Mouse (Mus musculus) stomach, embryonic 15.5 days (tissue): ENCODE measurements around the gene Mxi1. TPM values are rescaled to one million over a fixed set of nuclear protein-coding genes. Genes with fewer than 3 reads are reported as not detected.
"Not testable (repeated sequence)": the region's sequence is repeated elsewhere in the genome, so short reads cannot be mapped to it uniquely, and the experiment has no call there.

ENCODE experiments used
- ATAC-seq: fragments of 200-750 bp; cut with Nextera tagmentation; 2 replicates; pipeline ENCODE4 v1.8.0; 2017; ENCODE audit warnings: low read depth, moderate number of reproducible peaks, moderate TSS enrichment; ENCODE audit not compliant: insufficient read depth, low FRiP score
- H3K27ac ChIP-seq: fragments of 300-500 bp; sonication (generic); 2 replicates; pipeline ENCODE4 v1.5.1; 2015; ENCODE audit warnings: mild to moderate bottlenecking, inconsistent platforms
- H3K27me3 ChIP-seq: fragments of 300-500 bp; sonication (generic); replicated peaks from 2 replicates; pipeline ENCODE4 v1.6.1; 2015; ENCODE audit warnings: inconsistent platforms
- H3K36me3 ChIP-seq: fragments of 300-500 bp; sonication (generic); 2 replicates; pipeline ENCODE4 v1.6.1; 2015; ENCODE audit warnings: inconsistent platforms
- H3K4me1 ChIP-seq: fragments of 300-500 bp; sonication (generic); 2 replicates; pipeline ENCODE4 v1.6.1; 2015; ENCODE audit warnings: inconsistent platforms
- H3K4me2 ChIP-seq: fragments of 300-500 bp; sonication (generic); 2 replicates; pipeline ENCODE4 v1.6.1; 2015; ENCODE audit warnings: mild to moderate bottlenecking, inconsistent platforms
- H3K4me3 ChIP-seq: fragments of 300-500 bp; sonication (generic); replicated peaks from 2 replicates; pipeline ENCODE4 v1.5.1; 2015; ENCODE audit warnings: inconsistent platforms
- H3K9ac ChIP-seq: fragments of 300-500 bp; sonication (generic); 2 replicates; pipeline ENCODE4 v1.6.1; 2015; ENCODE audit warnings: inconsistent platforms
- H3K9me3 ChIP-seq: fragments of 300-500 bp; sonication (generic); 2 replicates; pipeline ENCODE4 v1.6.1; 2016; ENCODE audit warnings: inconsistent platforms
- WGBS: fragments of 180-500 bp; shearing (Covaris S2); methylation state at CpG from one replicate; pipeline ENCODE4 v1.1.7; 2015; 5-methylcytosine and 5-hydroxymethylcytosine counted together
- polyA plus RNA-seq: library from polyadenylated mRNA; unstranded; fragments of >200 nt; fragmentation: Nextera tagmentation; extraction: Ambion mirVana; gene quantifications from 2 replicates; pipeline ENCODE4 v1.2.1, GENCODE M21; 2015

Gene Mxi1
- polyA plus RNA-seq, 1 experiment from 2014 or later: 37.8 TPM

- Histone ChIP-seq H3K4me2 (no peak overlapping the region), H3K27ac (no peak overlapping the region), H3K36me3 (peaks cover 19% of the 10 kb centered on the region; the same call in 1 of the 2 replicates), H3K9me3 (no peaks in the 10 kb centered on the region), H3K4me3 (no peak overlapping the region), H3K4me1 (no peaks in the 10 kb centered on the region), H3K9ac (no peak overlapping the region), H3K27me3 (no peaks in the 10 kb centered on the region)
- no peak for ATAC-seq
- WGBS: 73% methylated on average over 8 of the region's 8 CpGs
Measured at GRCm38 (mm10) chr19:53377652-53378051, 67.3 kb downstream of the Mxi1 start.

GRCm38 (mm10) chr19:53378421-53378820 is 68.1 kb downstream of the Mxi1 start:
- 91% methylated on average over 10 of the region's 10 CpGs for WGBS
- Histone ChIP-seq H3K4me2 (no peak overlapping the region), H3K36me3 (peaks cover 26% of the 10 kb centered on the region)

GRCm38 (mm10) chr19:53383336-53383735 is 73.0 kb downstream of the Mxi1 start:
- Histone ChIP-seq H3K4me2 (no peak overlapping the region), H3K4me1 (no peaks in the 10 kb centered on the region), H3K27ac (no peak overlapping the region), H3K9me3 (no peaks in the 10 kb centered on the region), H3K27me3 (no peaks in the 10 kb centered on the region), H3K36me3 (peaks cover 24% of the 10 kb centered on the region), H3K4me3 (no peak overlapping the region), H3K9ac (no peak overlapping the region)
- no peak for ATAC-seq
- WGBS: 94% methylated on average over 15 of the region's 15 CpGs

More at GRCm38 (mm10) chr19:53378421-53378820, 68.1 kb downstream of the Mxi1 start:
- H3K9ac ChIP-seq: no peak overlapping the region
- ATAC-seq: no peak
- no peaks in the 10 kb centered on the region for H3K9me3 ChIP-seq
- no peak overlapping the region for H3K27ac ChIP-seq
- no peaks in the 10 kb centered on the region for H3K4me1 ChIP-seq
- H3K27me3 ChIP-seq: no peaks in the 10 kb centered on the region
- H3K4me3 ChIP-seq: no peak overlapping the region

- Histone ChIP-seq H3K9me3 (no peaks in the 10 kb centered on the region), H3K27ac (peak overlapping the region; percentile 98), H3K9ac (peak overlapping the region; percentile 97), H3K4me2 (peak overlapping the region; percentile 54), H3K4me3 (peak overlapping the region; percentile 100), H3K36me3 (peaks cover 11% of the 10 kb centered on the region), H3K27me3 (no peaks in the 10 kb centered on the region), H3K4me1 (peaks cover 12% of the 10 kb centered on the region)
- no peak for ATAC-seq
- 15% methylated on average over 6 of the region's 6 CpGs for WGBS
Measured at GRCm38 (mm10) chr19:53389417-53389816, 79.1 kb downstream of the Mxi1 start.

- ATAC-seq: peak; percentile 84
- Histone ChIP-seq H3K36me3 (peaks cover 11% of the 10 kb centered on the region), H3K27ac (peak overlapping the region; percentile 98), H3K4me2 (peak overlapping the region; percentile 54), H3K9me3 (no peaks in the 10 kb centered on the region), H3K27me3 (no peaks in the 10 kb centered on the region), H3K4me1 (peaks cover 12% of the 10 kb centered on the region), H3K4me3 (peak overlapping the region; percentile 100), H3K9ac (peak overlapping the region; percentile 97)
- under 1% methylated on average over 59 of the region's 59 CpGs for WGBS
Measured at GRCm38 (mm10) chr19:53389851-53390431, 79.6 kb downstream of the Mxi1 start.

GRCm38 (mm10) chr19:53390495-53391007 is 80.2 kb downstream of the Mxi1 start, which contains the start of gene Smndc1:
Gene Smndc1 (minus strand): TSS chr19:53390578.
- Histone ChIP-seq H3K9ac (peak within 1 kb of the TSS; percentile 97), H3K4me3 (peak within 1 kb of the TSS; percentile 100), H3K4me1 (peaks cover 12% of the 10 kb centered on the region), H3K4me2 (peak within 1 kb of the TSS; percentile 68), H3K9me3 (no peaks in the 10 kb centered on the region), H3K27me3 (no peaks in the 10 kb centered on the region), H3K36me3 (peaks cover 11% of the 10 kb centered on the region), H3K27ac (peak within 1 kb of the TSS; percentile 98)
- under 1% methylated on average over 48 of the region's 48 CpGs for WGBS
- ATAC-seq: peak; percentile 98

- WGBS: 42% methylated on average over 8 of the region's 8 CpGs
- Histone ChIP-seq H3K36me3 (peaks cover 9% of the 10 kb centered on the region), H3K27ac (peak overlapping the region; percentile 90), H3K4me2 (peak overlapping the region; percentile 68), H3K4me1 (peaks cover 12% of the 10 kb centered on the region), H3K4me3 (peak overlapping the region; percentile 100), H3K27me3 (no peaks in the 10 kb centered on the region), H3K9me3 (no peaks in the 10 kb centered on the region), H3K9ac (no peak overlapping the region)
- no peak for ATAC-seq
Measured at GRCm38 (mm10) chr19:53391386-53391785, 81.1 kb downstream of the Mxi1 start.

- H3K4me3 ChIP-seq: peak overlapping the region; percentile 100
- 78% methylated on average over 5 of the region's 5 CpGs for WGBS
- peaks cover 9% of the 10 kb centered on the region for H3K36me3 ChIP-seq
- ATAC-seq: no peak
- H3K9me3 ChIP-seq: no peaks in the 10 kb centered on the region
- peak overlapping the region; percentile 68 for H3K4me2 ChIP-seq
- no peaks in the 10 kb centered on the region for H3K27me3 ChIP-seq
- peaks cover 12% of the 10 kb centered on the region for H3K4me1 ChIP-seq
- H3K27ac ChIP-seq: no peak overlapping the region; the same call in 1 of the 2 replicates
- no peak overlapping the region for H3K9ac ChIP-seq
Measured at GRCm38 (mm10) chr19:53391787-53392186, 81.5 kb downstream of the Mxi1 start.

- H3K9ac ChIP-seq: no peak overlapping the region
- peaks cover 6% of the 10 kb centered on the region for H3K36me3 ChIP-seq
- H3K4me3 ChIP-seq: no peak overlapping the region
- H3K4me1 ChIP-seq: peaks cover 12% of the 10 kb centered on the region
- no peak for ATAC-seq
- WGBS: 59% methylated on average over 8 of the region's 8 CpGs
- H3K27ac ChIP-seq: peak overlapping the region; percentile 36; the same call in 1 of the 2 replicates
- no peak overlapping the region for H3K4me2 ChIP-seq
- no peaks in the 10 kb centered on the region for H3K27me3 ChIP-seq
- no peaks in the 10 kb centered on the region for H3K9me3 ChIP-seq
Measured at GRCm38 (mm10) chr19:53392781-53393343, 82.5 kb downstream of the Mxi1 start.

GRCm38 (mm10) chr19:53393646-53394045 is 83.3 kb downstream of the Mxi1 start:
- peaks cover 12% of the 10 kb centered on the region for H3K4me1 ChIP-seq
- H3K36me3 ChIP-seq: no peaks in the 10 kb centered on the region
- H3K9me3 ChIP-seq: no peaks in the 10 kb centered on the region
- ATAC-seq: no peak
- H3K4me3 ChIP-seq: no peak overlapping the region
- H3K27me3 ChIP-seq: no peaks in the 10 kb centered on the region
- no peak overlapping the region for H3K9ac ChIP-seq
- H3K4me2 ChIP-seq: no peak overlapping the region
- no peak overlapping the region for H3K27ac ChIP-seq

GRCm38 (mm10) chr19:53394552-53394951 is 84.2 kb downstream of the Mxi1 start:
- Histone ChIP-seq H3K4me3 (no peak overlapping the region), H3K9ac (no peak overlapping the region), H3K27me3 (no peaks in the 10 kb centered on the region), H3K4me1 (peaks cover 8% of the 10 kb centered on the region), H3K4me2 (no peak overlapping the region), H3K27ac (no peak overlapping the region), H3K36me3 (no peaks in the 10 kb centered on the region), H3K9me3 (no peaks in the 10 kb centered on the region)
- WGBS: 13% methylated on average over 7 of the region's 7 CpGs
- no peak for ATAC-seq

- WGBS: 68% methylated on average over 3 of the region's 3 CpGs
- H3K4me1 ChIP-seq, H3K27ac ChIP-seq, H3K36me3 ChIP-seq, ATAC-seq, H3K9ac ChIP-seq, H3K4me3 ChIP-seq, H3K27me3 ChIP-seq, H3K9me3 ChIP-seq, H3K4me2 ChIP-seq: not testable (repeated sequence)
Measured at GRCm38 (mm10) chr19:53394956-53395355, 84.6 kb downstream of the Mxi1 start.
